Mouse (Mus musculus): ENCODE data around the gene Scfd2.

- TF ChIP-seq CTCF (IDR thresholded peaks at IDR 0.05; ENCODE audit: low read depth, low read length) (no peak), POLR2A (IDR thresholded peaks at IDR 0.05; ENCODE audit: extremely low read depth, insufficient read depth, low read length) (no peak)
These were observed 51.1 kb downstream of the Scfd2 start for GRCm38 (mm10) chr5:74480409-74480808.

Data from liver, adult 2 months (tissue).